Mouse (Mus musculus): ENCODE results near the gene Exoc3l2.

DNA sequence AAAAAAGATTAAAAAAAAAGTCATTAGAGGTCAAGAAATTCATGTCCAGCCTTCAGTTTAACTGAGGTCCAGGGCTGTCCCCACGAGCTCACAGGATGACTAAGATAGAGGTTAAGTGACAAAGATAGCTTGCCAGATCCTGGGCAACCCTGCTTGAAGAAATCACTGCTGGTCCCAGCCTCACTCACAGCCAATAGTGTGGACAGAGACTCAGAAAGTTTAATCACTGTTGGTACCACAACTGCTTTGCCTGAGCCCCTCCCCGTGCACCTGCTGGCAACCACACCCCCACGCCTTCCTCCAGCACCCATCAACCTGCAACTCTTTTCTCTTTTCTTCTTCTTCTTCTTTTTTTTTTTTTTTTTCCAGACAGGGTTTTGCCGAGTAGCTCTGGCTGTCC is 39.1 kb upstream of the Exoc3l2 start:
- no peak for TF ChIP-seq CTCF (IDR thresholded peaks at IDR 0.05; ENCODE audit: low read depth)
- no peak for TF ChIP-seq EP300 (IDR thresholded peaks at IDR 0.05; ENCODE audit: low read depth)
